Mouse (Mus musculus) bone marrow, adult 2 months (tissue): ENCODE measurements around the gene Rec114. TPM values are rescaled to one million over a fixed set of nuclear protein-coding genes. Genes with fewer than 3 reads are reported as not detected.

ENCODE experiments used
- H3K27ac ChIP-seq: fragments of 200-500 bp; 2 replicates; pipeline ENCODE4 v1.5.1; 2012; ENCODE audit warnings: low read depth, mild to moderate bottlenecking, control low read depth, inconsistent platforms, low read length; ENCODE audit not compliant: control insufficient read depth, poor library complexity, insufficient read depth
- H3K4me1 ChIP-seq: fragments of 200-500 bp; 2 replicates; pipeline ENCODE4 v1.6.1; 2011; ENCODE audit warnings: low read length; ENCODE audit not compliant: control insufficient read depth, insufficient read depth
- H3K4me3 ChIP-seq: fragments of 200-500 bp; replicated peaks from 2 replicates; pipeline ENCODE3; 2011; ENCODE audit warnings: mild to moderate bottlenecking, low read depth, low read length, control low read depth; ENCODE audit not compliant: control insufficient read depth
- CTCF ChIP-seq: fragments of 200-500 bp; IDR thresholded peaks from 2 replicates; pipeline ENCODE4 v1.5.1; 2011; ENCODE audit warnings: low read length, control low read depth; ENCODE audit not compliant: control insufficient read depth, insufficient read depth
- POLR2A ChIP-seq: fragments of 200-500 bp; IDR thresholded peaks from 2 replicates; pipeline ENCODE4 v1.6.1; 2011; ENCODE audit warnings: low read depth, mild to moderate bottlenecking, control low read depth, low read length, borderline replicate concordance; ENCODE audit not compliant: control insufficient read depth
- WGBS: fragments of 180-500 bp; shearing (Covaris S2); methylation state at CpG from one replicate; pipeline ENCODE4 v1.1.7; 2018; 5-methylcytosine and 5-hydroxymethylcytosine counted together
- polyA plus RNA-seq: library from polyadenylated mRNA; stranded (reverse); fragments of >200 nt; gene quantifications from 2 replicates; pipeline ENCODE4 v1.2.4, GENCODE M21; 2011; ENCODE audit warnings: low replicate concordance; ENCODE audit not compliant: missing spikeins, insufficient read depth, insufficient read length

The Rec114 gene
- polyA plus RNA-seq = 62.5 and 68.2 TPM in 2 replicates

DNA sequence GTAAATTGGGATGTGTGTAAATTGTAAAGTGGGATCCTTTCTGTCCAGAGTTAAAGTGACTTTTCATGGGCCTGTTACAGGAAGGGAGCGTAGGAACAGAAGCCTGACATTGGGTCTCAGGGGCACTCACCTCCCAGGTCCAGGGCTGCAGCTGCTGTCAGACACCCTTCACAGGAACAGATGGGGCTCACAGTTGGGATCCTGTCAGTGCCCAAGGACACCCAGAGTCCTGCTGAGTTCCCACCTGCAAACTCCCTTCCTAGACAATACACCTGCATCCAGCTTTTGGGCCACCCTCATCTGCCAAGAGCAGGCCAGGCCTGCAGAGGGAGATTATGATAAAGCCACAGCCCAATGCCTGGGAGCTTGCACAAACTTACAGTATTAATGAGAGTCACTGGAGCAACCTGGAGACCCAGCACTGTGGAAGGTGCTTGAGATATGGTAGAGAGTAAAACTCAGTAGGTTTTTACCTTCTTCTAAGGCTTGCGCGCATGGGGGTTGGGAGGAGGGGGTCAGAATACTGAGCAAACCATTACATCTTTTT is at the start of gene Rec114:
Rec114 (minus strand) TSS at position 263 of the 547 bp plus-strand sequence.
- WGBS = 86% methylated on average over 3 of the region's 3 CpGs
- no peak within 1 kb of the TSS for H3K27ac ChIP-seq
- TF ChIP-seq CTCF = no peak
- TF ChIP-seq POLR2A = no peak
- no peaks in the 10 kb centered on the region for H3K4me1 ChIP-seq
- H3K4me3 ChIP-seq = no peak within 1 kb of the TSS

DNA sequence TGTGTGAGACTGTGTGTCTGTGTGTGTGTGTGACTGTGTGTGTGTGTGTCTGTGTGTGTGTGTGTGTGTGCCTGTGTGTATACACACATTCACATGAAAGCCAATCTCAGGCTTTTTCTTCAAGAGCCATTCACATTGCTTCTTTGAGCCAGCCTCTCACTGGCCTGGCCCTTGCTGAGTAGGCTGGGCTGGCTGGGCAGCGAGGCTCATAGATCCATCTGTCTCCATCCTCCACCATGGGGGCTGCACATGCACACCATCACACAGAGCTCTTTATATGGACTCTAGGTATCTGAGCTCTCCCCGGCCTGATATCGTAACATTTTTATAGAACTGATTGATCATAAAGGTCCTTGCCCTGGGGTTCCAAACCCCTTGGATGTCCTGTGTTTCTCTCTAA is 45.7 kb upstream of the Rec114 start:
- Histone ChIP-seq H3K27ac (no peak overlapping the region), H3K4me1 (no peaks in the 10 kb centered on the region), H3K4me3 (no peak overlapping the region)
- WGBS = 86% methylated on average over 3 of the region's 3 CpGs
- TF ChIP-seq POLR2A (no peak), CTCF (no peak)

DNA sequence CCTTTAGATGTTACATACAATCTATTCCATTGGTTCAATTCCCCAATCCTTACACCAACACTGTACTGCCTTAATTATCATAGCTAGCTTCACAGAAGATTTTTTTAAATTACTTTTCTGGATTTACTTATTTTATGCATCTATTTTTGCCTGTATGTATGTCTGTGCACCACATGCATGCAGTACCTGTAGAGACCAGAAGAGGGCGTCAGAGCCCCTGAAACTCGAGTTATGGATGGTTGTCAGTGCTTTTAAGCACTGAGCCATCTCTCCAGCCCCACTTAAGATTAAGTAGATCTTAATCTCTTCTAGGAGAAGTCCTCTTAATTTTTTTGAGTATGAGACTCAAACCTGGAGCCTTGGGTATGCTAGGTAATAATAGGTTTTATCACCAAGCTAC is 31.6 kb upstream of the Rec114 start:
- Histone ChIP-seq H3K27ac (no peak overlapping the region), H3K4me3 (no peak overlapping the region), H3K4me1 (no peaks in the 10 kb centered on the region)
- no peak for TF ChIP-seq POLR2A
- no peak for TF ChIP-seq CTCF
- WGBS = 13% methylated on average over 2 of the region's 2 CpGs

DNA sequence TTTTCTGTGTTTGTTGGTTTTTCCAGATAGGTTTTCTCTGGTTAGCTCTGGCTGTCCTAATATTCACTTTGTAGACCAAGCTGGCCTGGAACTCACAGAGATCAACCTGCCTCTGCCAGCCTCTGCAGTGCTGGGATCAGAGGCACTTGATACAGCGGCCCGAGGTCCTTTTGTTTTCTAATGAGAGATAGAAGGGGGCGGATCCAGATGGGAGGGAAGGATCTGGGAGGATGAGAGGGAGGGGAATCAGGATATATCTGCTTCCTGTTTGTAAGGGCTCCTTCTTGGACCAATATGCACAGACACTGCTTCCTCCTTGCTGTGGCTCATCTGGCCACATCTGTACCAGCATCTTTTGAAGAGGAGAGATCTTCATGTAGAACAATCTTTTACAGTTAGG is 31.0 kb upstream of the Rec114 start:
- Histone ChIP-seq H3K4me3 (no peak overlapping the region), H3K27ac (no peak overlapping the region), H3K4me1 (no peaks in the 10 kb centered on the region)
- TF ChIP-seq POLR2A = no peak
- TF ChIP-seq CTCF = no peak
- 67% methylated on average over 3 of the region's 3 CpGs for WGBS

DNA sequence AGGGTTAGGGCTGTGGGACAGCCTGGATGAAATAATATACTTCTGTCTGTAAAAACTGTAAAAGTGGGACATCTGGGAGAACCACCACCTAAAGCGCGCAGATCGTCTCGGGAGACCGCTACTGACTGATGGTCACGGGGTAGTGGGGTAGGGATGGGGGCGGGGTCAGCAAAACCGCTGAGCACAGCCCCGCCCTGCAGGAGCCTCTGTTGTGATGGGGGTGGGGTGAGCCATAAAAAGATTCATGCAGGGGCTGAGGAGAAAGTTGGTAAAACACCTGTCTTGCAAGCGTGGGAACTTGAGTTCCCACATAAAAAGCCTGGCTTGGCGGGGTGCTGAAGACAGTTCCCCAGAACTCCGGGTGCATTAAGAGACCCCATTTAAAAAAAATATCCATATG is 26.2 kb upstream of the Rec114 start:
- 62% methylated on average over 12 of the region's 12 CpGs for WGBS
- TF ChIP-seq POLR2A (no peak), CTCF (no peak)
- no peak overlapping the region for H3K27ac ChIP-seq
- H3K4me1 ChIP-seq = no peaks in the 10 kb centered on the region
- H3K4me3 ChIP-seq = no peak overlapping the region

DNA sequence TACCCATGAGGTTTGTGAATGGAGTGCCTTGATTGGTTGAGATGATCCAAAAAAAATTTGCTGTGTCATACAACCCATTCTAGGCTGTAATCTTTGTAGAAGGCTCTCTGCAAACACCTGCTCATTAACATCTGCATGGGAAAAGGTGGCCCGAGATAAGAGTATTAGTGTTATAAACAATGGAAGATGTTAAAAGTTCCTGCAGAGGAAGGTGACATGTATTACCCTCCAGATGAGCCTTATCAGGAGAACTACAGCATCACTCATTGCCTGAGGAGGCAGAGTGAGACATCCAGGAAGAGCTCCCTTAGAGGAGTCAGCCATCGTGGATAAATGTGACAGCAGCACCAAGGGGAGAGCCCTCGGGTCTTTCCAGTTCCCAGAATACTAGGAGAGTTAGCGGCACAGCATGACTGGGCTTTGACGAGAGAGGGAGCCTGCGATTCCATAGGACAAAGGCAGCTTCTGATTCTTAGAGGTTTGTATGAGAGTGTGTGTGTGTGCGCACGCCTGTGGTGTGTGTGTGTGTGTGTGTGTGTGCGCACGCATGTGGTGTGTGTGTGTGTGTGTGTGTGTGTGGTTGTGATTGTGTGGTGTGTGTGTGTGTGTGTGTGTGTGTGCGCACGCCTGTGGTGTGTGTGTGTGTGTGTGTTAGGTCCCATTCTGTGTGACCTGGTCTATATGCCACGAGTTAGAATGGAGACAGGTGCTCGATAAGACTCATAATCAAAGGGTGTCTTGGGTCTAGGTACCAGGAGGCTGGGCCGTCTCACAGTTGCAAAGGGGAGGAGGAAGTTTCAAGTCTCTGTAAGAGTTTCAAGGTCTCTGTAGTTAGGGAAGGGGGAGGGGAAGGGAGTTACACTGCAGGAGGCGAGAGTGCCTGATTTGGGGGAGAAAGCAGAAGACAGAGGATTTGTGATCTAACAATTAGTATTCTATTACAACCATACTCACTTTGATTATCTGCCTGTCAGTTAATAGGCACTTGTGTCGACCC is 23.5 kb upstream of the Rec114 start:
- Histone ChIP-seq H3K4me1 (no peaks in the 10 kb centered on the region), H3K4me3 (no peak overlapping the region), H3K27ac (no peak overlapping the region)
- WGBS = 64% methylated on average over 17 of the region's 17 CpGs
- TF ChIP-seq POLR2A = no peak
- no peak for TF ChIP-seq CTCF

DNA sequence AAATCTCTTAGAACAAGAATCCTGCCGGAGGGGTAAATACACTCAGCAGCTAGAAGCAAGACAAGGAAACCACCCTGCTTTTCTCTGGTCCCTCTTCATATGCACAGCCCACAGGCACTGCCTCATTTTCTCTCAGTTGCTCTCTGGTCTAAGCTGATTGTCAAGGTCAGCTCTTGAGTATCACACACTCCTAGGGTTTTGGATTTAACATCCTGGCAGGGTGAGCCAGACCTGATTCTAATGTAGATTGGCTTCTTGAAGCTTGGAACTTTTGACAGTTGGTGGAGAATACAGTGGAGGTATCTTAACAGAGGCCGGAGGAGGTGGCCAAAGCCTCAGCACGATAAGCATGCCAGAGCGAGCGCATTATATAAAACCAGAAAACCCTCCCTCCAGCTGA is 20.6 kb upstream of the Rec114 start:
- TF ChIP-seq POLR2A (no peak), CTCF (no peak)
- 89% methylated on average over 5 of the region's 5 CpGs for WGBS

DNA sequence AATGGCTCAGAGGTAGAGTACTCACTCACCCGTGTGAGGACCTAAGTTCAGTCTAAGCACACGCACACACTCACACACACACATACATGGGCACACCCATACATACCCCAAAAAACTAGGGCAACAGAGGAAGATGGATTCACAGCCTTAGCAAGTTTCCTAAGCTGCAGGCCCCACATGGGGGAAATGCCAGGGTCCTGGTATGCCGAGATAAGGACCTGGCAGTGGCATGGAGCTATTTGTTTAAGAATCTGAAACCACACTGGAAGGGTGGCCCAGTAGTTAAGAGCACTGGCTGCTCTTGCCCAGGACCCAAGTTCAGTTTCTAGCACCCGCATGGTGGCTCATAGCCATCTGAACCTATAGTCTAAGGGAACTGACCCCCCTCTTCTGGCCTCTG is 19.4 kb upstream of the Rec114 start:
- TF ChIP-seq POLR2A = no peak
- TF ChIP-seq CTCF = no peak
- Histone ChIP-seq H3K4me3 (no peak overlapping the region), H3K27ac (no peak overlapping the region), H3K4me1 (no peaks in the 10 kb centered on the region)
- WGBS = 69% methylated on average over 4 of the region's 4 CpGs

More for the DNA sequence above, 20.6 kb upstream of the Rec114 start:
- H3K27ac ChIP-seq = no peak overlapping the region
- no peaks in the 10 kb centered on the region for H3K4me1 ChIP-seq
- H3K4me3 ChIP-seq = no peak overlapping the region
